Mouse (Mus musculus): ENCODE measurements around the gene Tlk2.

Tlk2 gene

GRCm38 (mm10) chr11:105261601-105262351 lies 83.2 kb downstream of the Tlk2 start:
- no peak for DNase-seq

GRCm38 (mm10) chr11:105264506-105264905 lies 85.9 kb downstream of the Tlk2 start:
- DNase-seq, result no peak

- no peak for DNase-seq
Measured at GRCm38 (mm10) chr11:105264988-105265387, 86.4 kb downstream of the Tlk2 start.

GRCm38 (mm10) chr11:105270155-105270554 lies 91.5 kb downstream of the Tlk2 start:
- peak in 1 of 2 experiments; percentile 20 for DNase-seq

GRCm38 (mm10) chr11:105280456-105280855 lies 101.8 kb downstream of the Tlk2 start:
- no peak for DNase-seq

- no peak for DNase-seq
Measured at GRCm38 (mm10) chr11:105281291-105281690, 102.7 kb downstream of the Tlk2 start.

GRCm38 (mm10) chr11:105281763-105282459 lies 103.3 kb downstream of the Tlk2 start:
- DNase-seq, result no peak

- no peak for DNase-seq
Measured at GRCm38 (mm10) chr11:105282460-105282859, 103.9 kb downstream of the Tlk2 start.

- no peak for DNase-seq
Measured at GRCm38 (mm10) chr11:105283016-105283415, 104.4 kb downstream of the Tlk2 start.

GRCm38 (mm10) chr11:105285720-105286119 lies 107.1 kb downstream of the Tlk2 start:
- DNase-seq, result no peak

GRCm38 (mm10) chr11:105289403-105289802 lies 110.8 kb downstream of the Tlk2 start:
- no peak for DNase-seq

- DNase-seq, result no peak
Measured at GRCm38 (mm10) chr11:105291681-105292123, 113.1 kb downstream of the Tlk2 start.

GRCm38 (mm10) chr11:105292124-105293071 lies 113.8 kb downstream of the Tlk2 start, which contains the start of gene Mrc2:
Mrc2 (plus strand) TSS chr11:105292643.
- peak in 1 of 2 experiments; percentile 28 for DNase-seq

- no peak for DNase-seq
Measured at GRCm38 (mm10) chr11:105293101-105293581, 114.5 kb downstream of the Tlk2 start.

GRCm38 (mm10) chr11:105293901-105294494 lies 115.4 kb downstream of the Tlk2 start:
- DNase-seq, result no peak

GRCm38 (mm10) chr11:105296084-105296483 lies 117.5 kb downstream of the Tlk2 start:
- DNase-seq, result no peak

GRCm38 (mm10) chr11:105310197-105310596 lies 131.6 kb downstream of the Tlk2 start:
- DNase-seq, result no peak

- DNase-seq, result peak in 1 of 2 experiments; percentile 7
Measured at GRCm38 (mm10) chr11:105311291-105311975, 132.8 kb downstream of the Tlk2 start.

- no peak for DNase-seq
Measured at GRCm38 (mm10) chr11:105312311-105312942, 133.8 kb downstream of the Tlk2 start.

GRCm38 (mm10) chr11:105312972-105313632 lies 134.5 kb downstream of the Tlk2 start:
- DNase-seq, result no peak

- no peak for DNase-seq
Measured at GRCm38 (mm10) chr11:105313633-105314014, 135.0 kb downstream of the Tlk2 start.
